Mouse (Mus musculus): ENCODE results near the gene Mrpl34. TPM values are rescaled to one million over a fixed set of nuclear protein-coding genes. Genes with fewer than 3 reads are reported as not detected.
"Not testable (repeated sequence)": the region's sequence is repeated elsewhere in the genome, so short reads cannot be mapped to it uniquely, and the experiment has no call there.

Mrpl34 gene
- 14.2 and 19.5 TPM in 2 replicates for polyA plus RNA-seq (2012; rRNA removed)

- peak within 1 kb of the TSS; percentile 94 for H3K27ac ChIP-seq (ENCODE audit: control insufficient read depth, insufficient read depth, low read depth, low read length)
- no peaks in the 10 kb centered on the region for H3K27me3 ChIP-seq (ENCODE audit: control insufficient read depth, insufficient read depth, low read length)
- no peaks in the 10 kb centered on the region for H3K36me3 ChIP-seq (ENCODE audit: control insufficient read depth, insufficient read depth, low read length)
- TF ChIP-seq POLR2A (IDR thresholded peaks at IDR 0.05; ENCODE audit: control insufficient read depth, low read depth, low read length) (peak; percentile 42), CTCF (IDR thresholded peaks at IDR 0.05; ENCODE audit: control insufficient read depth, insufficient read depth, insufficient replicate concordance, low read depth, low read length) (peak; percentile 89)
- peak within 1 kb of the TSS; percentile 97 for H3K4me3 ChIP-seq (ENCODE audit: control insufficient read depth, low read depth, low read length)
- H3K4me1 ChIP-seq (ENCODE audit: control insufficient read depth, insufficient read depth, low read length), result peaks cover 34% of the 10 kb centered on the region
Measured at GRCm38 (mm10) chr8:71464513-71465500, at the start of gene Mrpl34. Gene Mrpl34 (plus strand): TSS chr8:71464959.

GRCm38 (mm10) chr8:71422121-71422520 lies 42.6 kb upstream of the Mrpl34 start:
- Histone ChIP-seq H3K27ac (ENCODE audit: control insufficient read depth, insufficient read depth, low read depth, low read length) (no peak overlapping the region), H3K4me1 (ENCODE audit: control insufficient read depth, insufficient read depth, low read length) (no peaks in the 10 kb centered on the region), H3K36me3 (ENCODE audit: control insufficient read depth, insufficient read depth, low read length) (no peaks in the 10 kb centered on the region), H3K27me3 (ENCODE audit: control insufficient read depth, insufficient read depth, low read length) (no peaks in the 10 kb centered on the region), H3K4me3 (ENCODE audit: control insufficient read depth, low read depth, low read length) (no peak overlapping the region)
- TF ChIP-seq CTCF (IDR thresholded peaks at IDR 0.05; ENCODE audit: control insufficient read depth, insufficient read depth, insufficient replicate concordance, low read depth, low read length), result no peak
- TF ChIP-seq POLR2A (IDR thresholded peaks at IDR 0.05; ENCODE audit: control insufficient read depth, low read depth, low read length), result no peak

GRCm38 (mm10) chr8:71432935-71433334 lies 31.8 kb upstream of the Mrpl34 start:
- H3K4me3 ChIP-seq (ENCODE audit: control insufficient read depth, low read depth, low read length); H3K27ac ChIP-seq (ENCODE audit: control insufficient read depth, insufficient read depth, low read depth, low read length); H3K36me3 ChIP-seq (ENCODE audit: control insufficient read depth, insufficient read depth, low read length); H3K27me3 ChIP-seq (ENCODE audit: control insufficient read depth, insufficient read depth, low read length); H3K4me1 ChIP-seq (ENCODE audit: control insufficient read depth, insufficient read depth, low read length): not testable (repeated sequence)

GRCm38 (mm10) chr8:71437041-71437440 lies 27.7 kb upstream of the Mrpl34 start:
- Histone ChIP-seq H3K27me3 (ENCODE audit: control insufficient read depth, insufficient read depth, low read length) (no peaks in the 10 kb centered on the region), H3K4me1 (ENCODE audit: control insufficient read depth, insufficient read depth, low read length) (peaks cover 3% of the 10 kb centered on the region), H3K36me3 (ENCODE audit: control insufficient read depth, insufficient read depth, low read length) (no peaks in the 10 kb centered on the region), H3K4me3 (ENCODE audit: control insufficient read depth, low read depth, low read length) (no peak overlapping the region), H3K27ac (ENCODE audit: control insufficient read depth, insufficient read depth, low read depth, low read length) (no peak overlapping the region)
- TF ChIP-seq CTCF (IDR thresholded peaks at IDR 0.05; ENCODE audit: control insufficient read depth, insufficient read depth, insufficient replicate concordance, low read depth, low read length) (no peak), POLR2A (IDR thresholded peaks at IDR 0.05; ENCODE audit: control insufficient read depth, low read depth, low read length) (no peak)

- H3K4me3 ChIP-seq (ENCODE audit: control insufficient read depth, low read depth, low read length), result no peak overlapping the region
- H3K4me1 ChIP-seq (ENCODE audit: control insufficient read depth, insufficient read depth, low read length), result peaks cover 6% of the 10 kb centered on the region
- no peak for TF ChIP-seq POLR2A (IDR thresholded peaks at IDR 0.05; ENCODE audit: control insufficient read depth, low read depth, low read length)
- TF ChIP-seq CTCF (IDR thresholded peaks at IDR 0.05; ENCODE audit: control insufficient read depth, insufficient read depth, insufficient replicate concordance, low read depth, low read length), result no peak
- no peaks in the 10 kb centered on the region for H3K36me3 ChIP-seq (ENCODE audit: control insufficient read depth, insufficient read depth, low read length)
- no peaks in the 10 kb centered on the region for H3K27me3 ChIP-seq (ENCODE audit: control insufficient read depth, insufficient read depth, low read length)
- no peak overlapping the region for H3K27ac ChIP-seq (ENCODE audit: control insufficient read depth, insufficient read depth, low read depth, low read length)
Measured at GRCm38 (mm10) chr8:71441404-71441803, 23.4 kb upstream of the Mrpl34 start.

GRCm38 (mm10) chr8:71445096-71445495 lies 19.7 kb upstream of the Mrpl34 start:
- TF ChIP-seq POLR2A (IDR thresholded peaks at IDR 0.05; ENCODE audit: control insufficient read depth, low read depth, low read length) (no peak), CTCF (IDR thresholded peaks at IDR 0.05; ENCODE audit: control insufficient read depth, insufficient read depth, insufficient replicate concordance, low read depth, low read length) (no peak)
- Histone ChIP-seq H3K4me1 (ENCODE audit: control insufficient read depth, insufficient read depth, low read length) (peaks cover 6% of the 10 kb centered on the region), H3K36me3 (ENCODE audit: control insufficient read depth, insufficient read depth, low read length) (no peaks in the 10 kb centered on the region), H3K27ac (ENCODE audit: control insufficient read depth, insufficient read depth, low read depth, low read length) (no peak overlapping the region), H3K4me3 (ENCODE audit: control insufficient read depth, low read depth, low read length) (no peak overlapping the region), H3K27me3 (ENCODE audit: control insufficient read depth, insufficient read depth, low read length) (no peaks in the 10 kb centered on the region)

GRCm38 (mm10) chr8:71451337-71451736 lies 13.4 kb upstream of the Mrpl34 start:
- TF ChIP-seq POLR2A (IDR thresholded peaks at IDR 0.05; ENCODE audit: control insufficient read depth, low read depth, low read length) (no peak), CTCF (IDR thresholded peaks at IDR 0.05; ENCODE audit: control insufficient read depth, insufficient read depth, insufficient replicate concordance, low read depth, low read length) (no peak)
- H3K4me1 ChIP-seq (ENCODE audit: control insufficient read depth, insufficient read depth, low read length), result no peaks in the 10 kb centered on the region
- no peaks in the 10 kb centered on the region for H3K27me3 ChIP-seq (ENCODE audit: control insufficient read depth, insufficient read depth, low read length)
- no peaks in the 10 kb centered on the region for H3K36me3 ChIP-seq (ENCODE audit: control insufficient read depth, insufficient read depth, low read length)
- H3K27ac ChIP-seq (ENCODE audit: control insufficient read depth, insufficient read depth, low read depth, low read length), result no peak overlapping the region
- no peak overlapping the region for H3K4me3 ChIP-seq (ENCODE audit: control insufficient read depth, low read depth, low read length)

Measured in testis, adult 2 months (tissue).